Mouse (Mus musculus) neutrophil, adult 5-6 weeks (primary cell): ENCODE data around the gene Tnfrsf1b. TPM values are rescaled to one million over a fixed set of nuclear protein-coding genes. Genes with fewer than 3 reads are reported as not detected.
A peak's percentile ranks its signal among the peaks of the same experiment; 100 is the strongest.

ENCODE experiments used
- ATAC-seq: fragments of 151-379, 151-347 bp; 2 replicates; pipeline ENCODE4 v1.8.0; 2017; ENCODE audit warnings: mild to moderate bottlenecking, moderate TSS enrichment; ENCODE audit not compliant: insufficient number of reproducible peaks, poor library complexity, low FRiP score, severe bottlenecking; ENCODE audit errors: extremely low read depth
- total RNA-seq: library from RNA; stranded (forward); fragments of 200-1000 nt; gene quantifications from 2 replicates; pipeline ENCODE4 v1.2.3, GENCODE M21; 2017

Gene Tnfrsf1b
- total RNA-seq, 1 experiment from 2014 or later, result 91.5 TPM

DNA sequence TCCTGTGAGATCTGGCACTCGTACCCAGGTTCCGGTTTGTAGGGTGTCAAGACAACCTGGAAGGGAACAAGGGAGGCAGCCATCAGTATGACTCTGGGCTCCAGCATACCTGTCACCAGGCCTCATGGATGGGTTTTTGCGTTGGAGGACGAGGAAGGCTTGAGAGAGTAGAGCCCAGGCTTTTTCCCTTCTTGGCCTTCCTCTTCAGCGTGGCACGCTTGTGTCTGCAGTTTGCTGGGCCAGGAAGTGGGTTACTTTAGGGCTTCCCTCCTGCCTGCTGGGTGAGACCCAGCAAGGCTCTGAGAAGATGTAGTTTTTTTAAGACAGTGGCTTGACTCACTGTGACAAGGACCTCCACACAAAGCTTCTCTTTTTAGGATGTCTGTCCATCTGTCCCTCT is 17.6 kb downstream of the Tnfrsf1b start:
- ATAC-seq, result peak; percentile 14; the same call in 1 of the 2 replicates

GRCm38 (mm10) chr4:145224613-145225012 is 22.1 kb downstream of the Tnfrsf1b start:
- no peak for ATAC-seq

- ATAC-seq, result no peak
Measured at GRCm38 (mm10) chr4:145222064-145222463, 24.6 kb downstream of the Tnfrsf1b start.

GRCm38 (mm10) chr4:145221379-145221778 is 25.3 kb downstream of the Tnfrsf1b start:
- no peak for ATAC-seq

DNA sequence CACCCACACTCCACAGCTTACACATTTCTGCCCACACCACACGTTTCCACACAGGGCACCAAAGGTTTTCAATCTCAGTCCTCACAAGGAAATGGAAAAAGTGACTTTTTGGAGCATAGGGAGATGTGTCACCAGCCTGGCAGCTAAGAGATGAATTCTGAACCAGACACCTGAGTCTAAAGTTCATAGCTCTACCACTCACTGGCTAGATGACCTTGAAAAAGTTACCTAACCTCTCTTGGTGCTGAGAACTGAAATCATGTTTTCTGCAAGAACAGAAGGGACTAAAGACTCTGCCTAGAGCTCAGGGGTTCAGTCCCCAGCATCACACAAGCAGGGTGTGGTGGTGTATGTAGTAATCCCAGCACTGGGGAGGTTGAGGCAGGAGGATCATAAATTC is 26.7 kb downstream of the Tnfrsf1b start:
- ATAC-seq, result no peak

GRCm38 (mm10) chr4:145219240-145219985 is 27.3 kb downstream of the Tnfrsf1b start:
- peak; percentile 33; the same call in 1 of the 2 replicates for ATAC-seq

DNA sequence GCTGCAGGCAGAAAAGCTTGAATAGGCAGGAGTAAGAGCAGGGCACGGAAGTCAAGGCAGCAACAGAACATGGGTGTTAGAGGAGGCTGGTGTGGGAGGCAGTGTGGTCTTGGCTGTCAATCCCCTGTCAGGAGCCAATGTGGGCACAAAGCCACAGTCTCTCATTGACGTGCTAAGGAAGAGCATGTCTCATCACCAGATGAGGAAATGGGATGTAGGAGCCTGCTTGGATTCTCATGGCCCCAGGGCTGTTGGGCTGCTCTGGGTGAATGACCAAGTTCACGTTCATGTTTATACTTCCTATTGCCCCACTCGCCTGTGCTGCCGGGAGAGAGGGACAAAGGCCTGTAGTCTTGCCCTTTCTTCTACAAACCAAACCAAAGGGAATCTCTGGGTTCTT is 28.8 kb downstream of the Tnfrsf1b start:
- ATAC-seq, result no peak

DNA sequence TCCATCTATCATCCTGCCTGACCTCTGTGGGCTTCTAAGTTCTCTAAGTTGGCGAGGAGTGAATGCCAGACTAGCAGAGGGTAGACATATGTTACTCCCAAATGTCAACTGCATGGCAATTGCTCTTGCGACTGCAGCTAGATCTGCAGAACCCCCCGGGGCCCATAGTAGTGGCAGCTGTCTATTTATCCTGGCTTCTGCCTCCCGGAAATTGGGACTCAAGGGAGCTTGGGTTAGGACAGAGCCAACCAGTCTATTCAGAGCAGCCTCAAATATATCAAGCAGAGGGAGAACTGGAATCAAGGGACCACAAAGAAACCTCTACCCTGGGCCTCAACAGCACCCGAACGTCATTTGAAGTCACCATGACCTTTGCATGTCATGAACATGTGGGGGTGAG is 29.6 kb downstream of the Tnfrsf1b start:
- ATAC-seq, result no peak

- no peak for ATAC-seq
Measured at GRCm38 (mm10) chr4:145215396-145215795, 31.3 kb downstream of the Tnfrsf1b start.

GRCm38 (mm10) chr4:145214786-145215174 is 31.9 kb downstream of the Tnfrsf1b start:
- no peak for ATAC-seq

DNA sequence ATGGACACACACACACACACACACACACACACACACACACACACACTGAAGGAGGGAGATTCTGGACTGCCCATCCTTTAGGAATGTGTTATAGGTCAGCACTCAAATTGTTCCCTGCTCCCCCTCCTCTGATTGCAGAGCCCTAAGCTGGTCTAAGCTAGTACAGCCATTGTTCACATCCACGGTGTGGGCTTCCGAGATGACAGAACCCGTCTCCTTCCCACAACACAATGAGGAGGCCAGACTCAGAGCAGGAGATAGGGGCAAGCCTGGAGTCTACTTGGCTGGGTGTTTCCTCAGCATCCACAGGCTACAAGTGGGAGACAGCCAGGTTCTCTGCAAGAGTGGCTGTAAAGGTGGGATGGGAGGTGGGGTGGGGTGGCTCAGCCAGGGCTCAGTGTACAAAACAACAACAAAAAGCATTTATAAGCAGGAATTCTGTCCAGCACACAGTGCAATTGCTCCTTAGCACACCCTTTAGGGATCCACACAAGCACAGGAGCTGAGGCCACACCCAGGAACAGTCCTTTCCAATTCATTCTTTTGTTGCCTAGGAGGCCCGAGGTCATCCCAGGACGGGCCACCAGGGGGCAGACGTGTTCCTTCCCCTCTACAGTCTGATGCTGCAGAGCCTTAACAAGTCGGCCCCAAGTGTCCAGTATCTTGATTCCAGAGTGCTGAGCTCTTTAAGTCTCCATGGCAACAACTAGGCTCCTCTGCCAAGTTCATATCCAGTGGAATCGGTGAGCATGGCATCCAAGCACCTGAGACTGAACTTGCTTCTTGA is 32.5 kb downstream of the Tnfrsf1b start:
- peak; percentile 82 for ATAC-seq

DNA sequence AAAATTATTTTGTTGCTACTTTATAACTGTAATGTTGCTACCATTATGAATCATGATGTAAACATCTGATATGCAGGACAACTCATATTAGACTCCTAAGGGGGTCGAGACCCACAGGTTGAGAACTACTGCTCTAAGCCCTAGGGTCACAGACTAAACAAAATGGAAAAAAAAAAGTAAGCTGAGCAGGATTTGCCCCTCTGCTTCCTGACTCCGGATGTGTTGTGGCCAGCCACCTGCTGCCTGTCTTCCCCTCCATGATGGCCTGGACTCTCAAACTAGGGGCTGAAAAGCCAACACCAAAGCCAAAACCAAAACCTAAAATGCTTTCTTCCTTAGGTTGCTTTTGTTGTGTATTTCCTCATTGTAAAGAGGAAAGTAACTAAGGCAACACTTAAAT is 35.6 kb downstream of the Tnfrsf1b start:
- ATAC-seq, result no peak

GRCm38 (mm10) chr4:145210564-145210963 is 36.1 kb downstream of the Tnfrsf1b start:
- no peak for ATAC-seq

GRCm38 (mm10) chr4:145209690-145210088 is 37.0 kb downstream of the Tnfrsf1b start:
- no peak for ATAC-seq

DNA sequence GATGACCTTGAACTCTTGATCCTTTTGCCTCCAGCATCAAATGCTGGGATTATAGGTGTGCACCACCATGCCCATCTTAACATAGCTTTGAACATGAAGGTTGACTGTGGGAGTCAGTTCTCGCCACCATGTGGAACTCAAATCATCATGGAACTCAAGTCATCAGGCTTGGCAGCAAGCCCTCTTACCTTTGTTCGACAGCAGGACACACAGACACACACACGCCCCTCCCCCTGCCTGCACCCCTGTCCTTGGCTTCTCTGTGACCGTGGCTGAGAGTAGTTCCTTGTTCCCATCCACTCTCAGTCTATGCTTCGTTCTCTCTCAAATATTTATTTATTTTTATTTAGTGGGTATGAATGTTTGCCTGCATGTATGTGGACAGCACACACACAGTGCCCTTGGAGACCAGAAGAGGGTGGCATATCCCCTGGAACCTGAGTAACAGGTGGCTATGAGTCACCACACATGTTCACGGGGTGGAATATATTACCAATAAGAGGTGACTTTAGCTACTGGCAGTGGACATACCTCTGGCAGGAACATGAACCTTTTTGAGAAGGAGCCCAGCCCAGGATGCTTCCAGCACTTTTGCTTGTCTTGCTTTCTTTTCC is 37.5 kb downstream of the Tnfrsf1b start:
- ATAC-seq, result peak; percentile 22; the same call in 1 of the 2 replicates

GRCm38 (mm10) chr4:145207718-145208371 is 38.8 kb downstream of the Tnfrsf1b start:
- ATAC-seq, result no peak

DNA sequence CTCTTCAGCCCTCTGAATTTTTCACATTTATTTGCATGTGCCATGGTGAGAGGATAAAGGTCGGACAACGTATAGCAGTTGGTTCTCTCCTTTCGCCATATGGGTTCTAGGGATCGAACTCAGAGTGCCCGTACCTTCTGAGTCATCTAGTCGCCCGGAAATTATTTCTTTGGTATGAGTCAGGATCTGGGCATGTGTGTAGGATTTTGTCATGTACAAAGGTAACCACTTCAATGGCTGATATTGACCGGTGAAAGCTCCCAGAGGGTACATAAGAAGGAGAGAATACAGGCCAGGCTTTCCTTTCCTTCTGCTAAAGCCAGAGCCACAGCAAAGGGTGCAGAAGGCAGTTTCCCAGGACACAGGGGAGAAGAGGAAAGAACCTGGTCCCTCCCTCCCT is 41.9 kb downstream of the Tnfrsf1b start:
- ATAC-seq, result no peak

GRCm38 (mm10) chr4:145203305-145203704 is 43.4 kb downstream of the Tnfrsf1b start:
- ATAC-seq, result no peak

DNA sequence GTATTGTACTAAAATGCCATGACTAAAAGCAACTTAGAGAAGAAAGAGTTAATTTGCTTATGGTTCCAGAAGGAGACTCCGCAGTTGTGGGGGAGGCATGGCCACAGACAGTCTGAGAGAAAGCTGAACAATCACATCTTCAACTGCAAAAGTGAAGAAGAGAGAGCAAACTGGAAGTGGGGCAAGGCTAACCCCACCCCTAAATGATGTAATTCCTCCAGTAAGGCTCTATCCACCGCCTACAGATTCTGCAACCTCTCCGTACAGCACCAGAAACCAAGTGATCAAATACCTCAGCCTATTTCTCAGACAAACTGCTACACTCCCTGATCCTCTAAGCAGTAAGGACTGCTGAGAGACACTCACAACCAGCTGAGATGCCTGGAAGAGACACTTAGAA is 45.2 kb downstream of the Tnfrsf1b start:
- no peak for ATAC-seq
